Mouse (Mus musculus) effector memory CD4-positive, alpha-beta T cell, adult 5 months (primary cell): ENCODE results near the gene Ppig. TPM values are rescaled to one million over a fixed set of nuclear protein-coding genes. Genes with fewer than 3 reads are reported as not detected.

Experiments used
- polyA plus RNA-seq: library from polyadenylated mRNA; unstranded; fragments of 100-300 nt; shearing (Covaris generic); gene quantifications from one replicate; pipeline ENCODE4 v1.2.1, GENCODE M21; 2017

The Ppig gene
- 218 TPM for polyA plus RNA-seq

GRCm38 (mm10) chr2:69722273-69722649 is at the start of gene Ppig:
TSS of gene Ppig (plus strand) at chr2:69722545.

DNA sequence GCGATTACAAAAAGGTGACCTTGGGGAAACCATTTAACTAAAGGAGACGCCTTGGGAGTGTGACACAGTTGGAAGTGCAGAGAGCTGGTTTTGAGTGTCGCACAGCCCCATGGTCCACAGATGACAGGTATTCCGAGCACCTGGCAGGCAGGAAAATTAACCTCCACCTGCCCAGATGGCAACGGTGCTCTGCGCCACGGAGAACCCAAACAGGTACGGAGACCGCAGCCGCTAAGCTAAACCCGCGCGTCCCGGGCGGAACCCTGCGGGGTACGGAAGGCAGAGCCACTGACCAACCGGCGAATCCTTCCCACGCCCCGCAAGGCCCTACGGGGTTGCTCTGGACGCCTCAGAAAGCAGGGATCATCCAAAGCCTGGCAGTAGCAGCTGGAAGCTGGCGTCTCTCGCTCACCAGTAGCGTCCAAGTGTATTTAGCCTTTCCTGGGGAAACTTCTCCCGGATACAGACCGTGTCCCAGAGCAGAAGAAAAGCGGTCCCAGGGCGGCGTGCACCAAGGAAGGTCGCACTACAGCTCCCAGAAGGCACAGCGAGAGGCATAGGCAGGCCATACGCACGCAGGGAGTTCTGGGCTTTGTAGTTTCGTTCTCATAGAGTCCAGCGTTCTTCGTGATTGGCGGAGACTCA is 9.2 kb upstream of the Ppig start, which contains the start of gene Fastkd1:
Gene Fastkd1 (minus strand): TSS at position 536 of the 645 bp plus-strand sequence.

DNA sequence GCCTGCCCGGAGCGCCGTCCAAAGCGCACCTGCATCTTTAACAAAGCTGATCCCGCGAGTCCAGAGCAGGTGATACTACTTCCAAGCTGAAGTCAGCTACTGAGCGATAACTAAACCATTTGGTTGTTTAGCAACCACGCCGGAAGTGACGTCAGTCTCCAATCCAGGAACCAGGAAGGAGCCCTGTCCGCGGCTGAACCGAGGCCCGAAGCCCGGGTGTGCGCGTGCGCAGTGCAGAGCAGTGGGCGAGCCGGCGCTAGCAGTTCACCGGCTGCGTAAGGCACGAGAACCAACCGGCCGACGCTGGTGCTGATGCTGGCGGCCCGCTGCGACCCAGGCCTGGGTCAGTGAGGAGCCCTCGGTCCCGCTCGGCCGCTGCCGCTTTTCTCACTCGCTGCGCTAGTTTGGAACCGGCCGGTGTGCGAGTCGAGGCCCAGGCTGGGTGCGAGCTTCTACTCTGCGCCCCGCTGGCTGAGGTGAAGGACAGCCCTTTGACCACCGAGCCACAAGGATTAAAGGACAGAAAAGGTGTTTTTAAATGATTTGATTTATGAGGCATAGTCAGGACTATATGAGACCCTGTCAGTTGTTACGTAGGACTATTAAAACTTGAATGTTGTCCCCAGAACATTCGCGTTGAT is 67.2 kb downstream of the Ppig start, which contains the start of the genes Ccdc173 and Phospho2:
Gene Ccdc173 (minus strand): TSS at position 147 of the 641 bp plus-strand sequence.
Gene Phospho2 (plus strand): TSS at position 195 of the 641 bp plus-strand sequence.

Other genes with a start within 250 kb of the Ppig start
- not detected for gene Lrp2, start 136.5 kb upstream of the Ppig start, polyA plus RNA-seq
- gene Bbs5, start 75.4 kb upstream of the Ppig start, polyA plus RNA-seq, result 0.67 TPM
- gene Klhl41, start 52.4 kb upstream of the Ppig start, polyA plus RNA-seq, result not detected
- 9.9 TPM for gene Fastkd1, start 9.0 kb upstream of the Ppig start, polyA plus RNA-seq
- gene Ccdc173, start 67.0 kb downstream of the Ppig start, polyA plus RNA-seq, result 0.27 TPM
- 20.6 TPM for gene Phospho2, start 67.1 kb downstream of the Ppig start, polyA plus RNA-seq
- not detected for gene Klhl23, start 99.4 kb downstream of the Ppig start, polyA plus RNA-seq
- gene Ssb, start 139.0 kb downstream of the Ppig start, polyA plus RNA-seq, result 318 TPM
- gene Mettl5, start 163.1 kb downstream of the Ppig start, polyA plus RNA-seq, result 23.1 TPM
- 24.8 TPM for gene Ubr3, start 174.7 kb downstream of the Ppig start, polyA plus RNA-seq